Mouse (Mus musculus) limb, embryonic 14.5 days (tissue): ENCODE data around the gene Rufy4. TPM values are rescaled to one million over a fixed set of nuclear protein-coding genes. Genes with fewer than 3 reads are reported as not detected.
A peak's percentile ranks its signal among the peaks of the same experiment; 100 is the strongest.

Experiments used
- ATAC-seq: fragments of 200-750 bp; cut with Nextera tagmentation; 2 replicates; pipeline ENCODE4 v1.8.0; 2017; ENCODE audit warnings: low read depth, moderate number of reproducible peaks, moderate TSS enrichment; ENCODE audit not compliant: low FRiP score
- DNase-seq: peaks from one replicate; pipeline ENCODE4 v3.0.0-alpha.2; 2015; ENCODE audit warnings: low spot score
- H3K27ac ChIP-seq: fragments of 300-500 bp; sonication (generic); replicated peaks from 2 replicates; pipeline ENCODE4 v1.5.1; 2014; ENCODE audit warnings: low read depth, mild to moderate bottlenecking, low read length, moderate library complexity, mixed read lengths
- H3K27me3 ChIP-seq: fragments of 300-500 bp; sonication (generic); 2 replicates; pipeline ENCODE4 v1.6.1; 2014; ENCODE audit warnings: low read length, mixed read lengths; ENCODE audit not compliant: control insufficient read depth, insufficient read depth
- H3K36me3 ChIP-seq: fragments of 300-500 bp; sonication (generic); 2 replicates; pipeline ENCODE4 v1.6.1; 2014; ENCODE audit warnings: mild to moderate bottlenecking, low read length, moderate library complexity, mixed read lengths; ENCODE audit not compliant: control insufficient read depth, insufficient read depth
- H3K4me1 ChIP-seq: fragments of 300-500 bp; sonication (generic); 2 replicates; pipeline ENCODE4 v1.6.1; 2014; ENCODE audit warnings: antibody characterized with exemption, low read length, mixed read lengths; ENCODE audit not compliant: control insufficient read depth, insufficient read depth
- H3K4me2 ChIP-seq: fragments of 300-500 bp; sonication (generic); replicated peaks from 2 replicates; pipeline ENCODE4 v1.6.1; 2014; ENCODE audit warnings: low read depth, mild to moderate bottlenecking, low read length, moderate library complexity; ENCODE audit not compliant: severe bottlenecking
- H3K4me3 ChIP-seq: fragments of 300-500 bp; sonication (generic); replicated peaks from 2 replicates; pipeline ENCODE4 v1.5.1; 2014; ENCODE audit warnings: low read length
- H3K9ac ChIP-seq: fragments of 300-500 bp; sonication (generic); 2 replicates; pipeline ENCODE4 v1.6.1; 2014; ENCODE audit warnings: mild to moderate bottlenecking, low read depth, low read length, moderate library complexity; ENCODE audit not compliant: severe bottlenecking
- H3K9me3 ChIP-seq: fragments of 300-500 bp; sonication (generic); 2 replicates; pipeline ENCODE4 v1.6.1; 2016; ENCODE audit warnings: low read length; ENCODE audit not compliant: control insufficient read depth
- POLR2A ChIP-seq: fragments of 200-500 bp; IDR thresholded peaks from 2 replicates; pipeline ENCODE4 v1.8.0; 2012; ENCODE audit warnings: inconsistent platforms, mild to moderate bottlenecking, moderate library complexity, borderline replicate concordance; ENCODE audit not compliant: insufficient read depth, insufficient read length; ENCODE audit errors: extremely low read depth
- whole genome bisulfite sequencing: fragments of 180-500 bp; shearing (Covaris S2); extraction: QIAGEN DNeasy Blood & Tissue Kit; methylation state at CpG from one replicate; pipeline ENCODE4 v1.1.7; 2014; 5-methylcytosine and 5-hydroxymethylcytosine counted together
- polyA plus RNA-seq, 2 experiments: library from polyadenylated mRNA; depleted of rRNA in 1 of 2; stranded (reverse) in 1 of 2; unstranded in 1 of 2; fragments of >200 nt; fragmentation: Nextera tagmentation in 1 of 2; extraction: Ambion mirVana in 1 of 2; gene quantifications; 2 replicates each; pipeline versions ENCODE4 v1.2.1 to v1.2.3; 2012 to 2014

Gene Rufy4
- polyA plus RNA-seq, 2 experiments, result 0.48 to 0.65 TPM

DNA sequence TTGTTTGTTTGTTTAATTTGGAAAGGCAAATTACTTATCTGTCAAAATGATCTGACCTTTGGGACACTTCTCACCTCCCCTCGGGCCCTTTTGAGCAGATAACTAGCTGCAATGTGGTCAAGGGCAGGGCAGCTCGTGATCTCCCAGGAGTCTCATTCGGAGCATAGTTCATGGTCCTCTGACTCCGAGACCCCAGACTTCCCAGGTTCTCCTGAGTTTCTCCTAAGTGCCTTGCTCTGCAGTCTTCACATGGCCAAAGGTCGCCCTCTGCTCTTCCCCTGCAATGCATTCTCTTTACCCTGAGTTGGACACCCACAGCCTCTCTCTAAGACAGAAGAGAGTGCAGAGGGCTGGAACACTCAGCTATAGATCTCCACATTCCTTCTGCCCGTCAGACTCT lies 30.0 kb upstream of the Rufy4 start:
- Histone ChIP-seq H3K36me3 (no peaks in the 10 kb centered on the region), H3K4me3 (no peak overlapping the region), H3K4me1 (peaks cover 68% of the 10 kb centered on the region), H3K27ac (no peak overlapping the region), H3K9me3 (no peaks in the 10 kb centered on the region), H3K27me3 (peaks cover 5% of the 10 kb centered on the region; the same call in 1 of the 2 replicates), H3K4me2 (no peak overlapping the region), H3K9ac (no peak overlapping the region)
- ATAC-seq (no peak), DNase-seq (no peak)
- no peak for TF ChIP-seq POLR2A
- 58% methylated on average over 6 of the region's 6 CpGs for WGBS

DNA sequence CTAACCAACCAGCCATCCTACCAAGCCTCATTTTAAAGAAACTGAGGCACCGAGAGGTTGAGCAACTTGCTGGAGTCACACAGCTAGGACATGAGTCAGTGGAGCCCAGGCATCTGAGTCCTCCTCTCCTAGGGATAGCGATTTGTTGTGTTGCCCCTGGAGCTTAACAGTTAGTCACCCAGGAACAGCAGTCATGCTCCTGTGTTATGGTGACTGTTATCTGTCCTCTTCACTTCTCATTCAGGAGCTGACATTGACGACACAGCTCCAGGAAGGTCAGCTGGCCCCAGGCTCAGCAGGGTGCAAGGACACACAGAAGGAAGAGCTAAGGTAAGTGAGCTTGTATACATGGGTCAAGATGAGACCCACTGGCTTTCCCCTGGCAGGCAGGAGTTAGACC lies 29.6 kb upstream of the Rufy4 start:
- Histone ChIP-seq H3K9ac (no peak overlapping the region), H3K9me3 (no peaks in the 10 kb centered on the region), H3K4me2 (no peak overlapping the region), H3K36me3 (no peaks in the 10 kb centered on the region), H3K4me3 (no peak overlapping the region), H3K27ac (no peak overlapping the region), H3K4me1 (peaks cover 64% of the 10 kb centered on the region), H3K27me3 (peaks cover 5% of the 10 kb centered on the region; the same call in 1 of the 2 replicates)
- no peak for TF ChIP-seq POLR2A
- ATAC-seq, result no peak
- DNase-seq, result no peak
- WGBS, result 57% methylated on average over 3 of the region's 3 CpGs

- H3K27me3 ChIP-seq, result peaks cover 5% of the 10 kb centered on the region; the same call in 1 of the 2 replicates
- TF ChIP-seq POLR2A, result 0 out of 2 replicates have a peak, but pooled peaks have one; percentile 9
- H3K4me2 ChIP-seq, result peak overlapping the region; percentile 96
- H3K27ac ChIP-seq, result peak overlapping the region; percentile 35
- H3K36me3 ChIP-seq, result no peaks in the 10 kb centered on the region
- ATAC-seq (no peak), DNase-seq (peak; percentile 35)
- H3K4me1 ChIP-seq, result peaks cover 41% of the 10 kb centered on the region
- H3K4me3 ChIP-seq, result peak overlapping the region; percentile 53
- no peaks in the 10 kb centered on the region for H3K9me3 ChIP-seq
- peak overlapping the region; percentile 67 for H3K9ac ChIP-seq
- 2% methylated on average over 41 of the region's 58 CpGs for WGBS
Observed at GRCm38 (mm10) chr1:74098004-74099000, 27.0 kb upstream of the Rufy4 start.

DNA sequence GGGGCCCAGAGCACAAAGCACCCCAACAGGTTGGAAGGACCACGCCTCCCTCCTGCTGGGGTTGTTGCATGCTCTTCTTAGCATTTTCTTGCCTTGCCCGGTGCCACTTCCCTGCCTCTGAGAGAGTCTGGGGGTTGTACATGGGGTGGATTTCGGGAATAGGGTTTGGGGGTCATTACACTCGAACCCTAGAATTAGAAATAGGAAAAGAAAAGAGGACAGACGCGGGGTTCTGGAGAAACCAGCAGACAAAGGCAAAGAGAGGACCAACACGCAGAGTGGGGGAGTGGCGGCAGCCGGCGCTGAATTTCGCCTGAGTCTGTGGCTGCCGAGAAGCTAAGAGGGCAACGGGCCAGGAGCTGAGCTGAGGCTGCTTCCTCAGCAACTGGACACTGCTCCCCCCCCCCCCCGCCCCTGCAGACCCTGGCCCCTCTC lies 26.3 kb upstream of the Rufy4 start:
- no peak for TF ChIP-seq POLR2A
- Histone ChIP-seq H3K27me3 (peaks cover 5% of the 10 kb centered on the region; the same call in 1 of the 2 replicates), H3K4me2 (peak overlapping the region; percentile 96), H3K4me3 (peak overlapping the region; percentile 53), H3K36me3 (no peaks in the 10 kb centered on the region), H3K27ac (peak overlapping the region; percentile 35), H3K4me1 (peaks cover 47% of the 10 kb centered on the region), H3K9ac (peak overlapping the region; percentile 67), H3K9me3 (no peaks in the 10 kb centered on the region)
- DNase-seq, result peak; percentile 82
- WGBS, result 1% methylated on average over 13 of the region's 14 CpGs
- peak; percentile 53 for ATAC-seq

GRCm38 (mm10) chr1:74103654-74104353 lies 21.5 kb upstream of the Rufy4 start:
- no peaks in the 10 kb centered on the region for H3K27me3 ChIP-seq
- peaks cover 37% of the 10 kb centered on the region for H3K4me1 ChIP-seq
- no peak for ATAC-seq
- TF ChIP-seq POLR2A, result no peak
- H3K9ac ChIP-seq, result no peak overlapping the region
- no peaks in the 10 kb centered on the region for H3K36me3 ChIP-seq
- WGBS, result 17% methylated on average over 6 of the region's 6 CpGs
- DNase-seq, result no peak
- H3K4me3 ChIP-seq, result no peak overlapping the region
- no peak overlapping the region for H3K27ac ChIP-seq
- H3K4me2 ChIP-seq, result no peak overlapping the region
- no peaks in the 10 kb centered on the region for H3K9me3 ChIP-seq
